Mouse (Mus musculus) kidney, postnatal 25 days (tissue): Measurements from ENCODE around the gene Rdh11.

Experiments
- DNase-seq, 2 experiments: peaks; one replicate each; pipeline ENCODE4 v3.0.0; 2021; ENCODE audit warnings: mixed read lengths in 2 of 2

Rdh11 gene

DNA sequence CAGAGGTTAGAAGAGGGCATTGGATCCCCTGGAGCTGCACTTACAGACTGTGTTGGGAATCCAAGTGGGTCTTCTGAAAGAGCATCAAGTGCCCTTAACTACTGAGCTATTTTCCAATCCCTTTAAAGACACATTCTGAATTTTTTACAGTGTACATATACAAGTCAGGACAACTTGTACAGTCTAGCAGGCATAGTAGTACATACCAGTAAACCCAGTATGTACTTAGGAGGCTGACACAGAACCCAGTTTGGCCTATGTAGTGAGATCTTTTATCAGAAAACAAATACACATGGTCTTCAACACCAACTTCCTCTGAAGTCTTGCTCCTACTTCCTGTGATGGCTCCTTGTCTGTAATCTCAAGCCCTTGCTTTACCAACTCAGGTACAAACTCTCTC is 53.1 kb downstream of the Rdh11 start:
- no peak for DNase-seq

DNA sequence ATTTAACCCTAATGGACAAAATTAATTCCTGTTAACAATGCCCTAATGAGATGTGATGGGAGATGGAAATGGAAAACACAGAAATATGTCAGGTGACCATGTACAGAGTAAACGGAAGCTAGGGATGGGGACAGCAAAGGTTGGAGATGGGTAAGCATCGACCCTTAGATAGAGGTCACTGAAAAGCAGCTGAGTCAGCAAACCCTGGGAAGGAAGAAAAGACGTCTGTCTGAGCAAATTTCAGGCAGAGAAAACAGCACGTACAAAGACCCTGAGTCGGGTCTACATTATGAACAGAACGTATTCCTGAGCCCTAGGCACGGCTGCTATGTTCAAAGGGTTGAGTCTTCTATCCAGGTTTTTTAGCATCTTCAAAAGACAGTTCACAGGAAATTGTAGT is 55.1 kb downstream of the Rdh11 start:
- no peak for DNase-seq

DNA sequence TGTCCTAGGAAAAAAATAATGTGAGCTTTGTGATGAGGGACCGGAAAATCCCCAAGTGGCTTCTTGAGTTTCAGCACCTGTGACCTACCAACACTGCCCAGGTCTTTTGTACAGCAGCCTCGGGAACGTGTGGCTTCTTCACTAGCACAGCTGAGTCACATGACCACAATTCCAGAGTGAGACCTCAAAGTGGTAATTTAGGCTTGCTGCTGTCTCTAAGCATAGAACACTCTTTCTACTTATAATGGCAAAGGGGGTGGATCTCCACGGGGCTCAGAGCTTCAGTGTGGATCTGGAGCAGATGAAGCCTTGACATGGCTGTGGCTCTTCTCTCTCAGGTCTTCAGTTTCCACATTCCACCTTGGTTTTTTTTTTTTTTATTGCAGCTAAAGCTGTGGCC is 57.0 kb downstream of the Rdh11 start:
- peak in 1 of 2 experiments; percentile 2 for DNase-seq

DNA sequence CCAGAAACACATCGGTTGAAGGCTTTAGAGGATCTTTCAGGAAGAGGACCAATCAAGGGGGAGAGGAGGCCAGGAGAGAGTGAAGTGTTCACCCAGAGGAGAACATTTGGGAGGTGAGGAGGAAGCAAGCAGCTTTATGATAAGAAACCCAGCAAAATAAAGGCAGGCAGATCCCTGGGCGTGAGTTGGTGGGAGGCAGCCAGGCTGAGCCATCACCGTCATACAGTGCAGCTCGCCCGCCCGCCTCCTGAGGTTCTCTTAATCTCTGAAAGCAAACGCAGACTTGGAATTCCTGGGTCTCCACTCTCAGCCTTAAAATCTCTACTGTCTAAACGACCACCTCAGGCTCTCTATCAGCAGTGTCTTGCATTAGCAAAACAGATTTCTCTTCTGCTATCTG is 57.4 kb downstream of the Rdh11 start:
- no peak for DNase-seq

DNA sequence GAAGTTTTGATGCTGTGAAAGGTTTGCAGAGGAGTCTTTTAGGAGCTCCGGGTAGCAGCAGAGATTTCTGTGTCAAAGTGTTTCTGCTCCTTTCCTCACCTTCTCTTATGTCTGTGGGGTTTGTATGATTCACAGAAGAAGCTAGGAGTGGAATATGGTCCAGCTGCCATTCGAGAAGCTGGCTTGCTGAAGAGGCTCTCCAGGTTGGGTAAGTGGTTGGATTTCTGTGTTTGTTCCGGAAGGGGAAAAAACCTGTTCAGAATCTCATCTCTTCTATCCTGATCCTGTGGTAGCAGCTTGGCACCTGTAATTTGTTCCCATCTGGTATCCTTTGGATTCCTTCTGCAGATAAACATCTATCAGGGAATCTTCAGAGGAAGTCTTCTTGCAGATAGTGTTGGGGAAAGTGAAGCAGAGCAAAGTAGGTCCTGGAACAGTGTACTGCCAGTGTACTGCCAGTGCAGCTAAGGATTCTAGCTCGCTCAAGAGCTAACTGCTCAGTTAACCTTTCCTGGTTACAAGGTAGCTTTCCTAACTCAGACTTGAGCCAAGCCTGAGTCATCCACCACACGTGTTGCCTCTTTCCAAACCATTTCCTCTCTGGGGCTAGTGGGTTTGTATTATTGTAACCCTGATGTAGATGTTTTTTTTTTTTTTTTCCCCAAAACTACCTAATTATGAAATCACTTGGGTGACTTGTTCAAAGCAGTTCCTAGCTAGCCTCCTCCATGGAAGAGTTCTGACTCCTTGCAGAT is 60.2 kb downstream of the Rdh11 start:
- no peak for DNase-seq

DNA sequence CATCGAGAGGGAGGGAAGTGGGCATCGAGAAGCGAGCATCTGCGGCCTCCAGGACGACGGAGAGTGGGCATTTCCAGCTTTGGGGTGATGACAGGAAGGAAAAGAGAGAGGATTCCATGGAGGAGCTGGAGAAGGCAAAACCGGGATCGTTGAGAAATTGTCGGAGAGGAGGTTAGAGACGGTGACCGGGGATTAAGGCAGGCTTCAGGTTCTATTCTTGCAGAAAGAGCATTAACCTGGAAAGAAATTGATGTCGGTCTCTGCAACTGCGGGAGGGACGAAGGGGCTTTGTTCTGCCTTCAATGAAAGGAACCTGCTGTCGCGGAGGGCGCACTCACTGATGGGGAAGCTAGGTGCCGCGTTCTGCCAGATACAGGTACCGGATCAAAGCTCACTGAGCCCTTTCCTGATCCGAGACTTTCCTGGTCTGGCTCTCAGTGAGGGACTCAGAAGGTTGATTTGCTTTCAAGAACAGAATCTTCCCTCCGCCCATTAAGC is 60.9 kb downstream of the Rdh11 start:
- no peak for DNase-seq

DNA sequence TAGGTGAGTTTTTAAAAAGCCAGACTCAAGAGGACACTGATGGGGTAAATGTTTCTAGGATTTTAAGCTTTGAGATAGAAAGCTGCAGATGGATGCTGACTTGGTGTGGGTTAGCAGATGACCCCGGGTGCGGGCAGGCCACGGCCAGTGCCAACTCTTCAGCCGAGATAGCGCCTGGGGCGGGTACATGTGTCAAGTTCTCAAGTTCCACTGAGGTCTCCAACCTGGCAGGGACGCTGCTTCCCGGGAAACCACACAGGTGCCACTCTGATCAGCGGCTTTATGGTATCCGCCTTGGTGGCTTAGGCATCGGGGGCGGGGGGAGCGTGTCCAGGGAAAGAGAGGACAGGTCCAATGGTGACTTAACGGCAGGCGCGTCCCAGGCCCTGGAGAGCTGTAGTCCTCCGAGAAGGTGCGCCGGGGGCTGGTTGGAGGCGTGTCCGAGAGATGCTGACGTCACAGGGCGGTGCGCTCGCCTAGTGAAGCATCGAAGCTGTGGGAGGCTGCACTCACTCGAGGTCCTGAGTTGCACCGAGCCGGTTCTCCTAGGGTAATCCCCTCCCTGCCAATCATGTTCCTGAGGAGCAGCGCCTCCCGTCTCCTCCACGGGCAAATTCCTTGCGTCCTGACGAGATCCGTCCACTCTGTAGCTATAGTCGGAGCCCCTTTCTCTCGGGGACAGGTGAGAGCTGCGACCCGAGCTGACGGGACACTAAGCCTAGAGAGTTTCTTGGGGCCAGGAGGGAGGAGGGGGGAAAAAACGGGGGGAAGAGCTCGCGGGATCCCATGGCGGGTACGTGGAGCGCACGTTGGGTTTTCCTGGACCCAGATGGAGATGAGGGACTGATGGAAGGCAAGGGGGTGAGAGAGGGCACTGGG is 61.6 kb downstream of the Rdh11 start, which contains the start of gene Arg2:
TSS of gene Arg2 (plus strand) at position 479 of the 879 bp plus-strand sequence.
- DNase-seq = peak; percentile 84 to 92
